Mouse (Mus musculus) adrenal gland, adult 8-10 months (tissue): ENCODE measurements around the gene Olfr996. TPM values are rescaled to one million over a fixed set of nuclear protein-coding genes. Genes with fewer than 3 reads are reported as not detected.
"Not testable (repeated sequence)": the region's sequence is repeated elsewhere in the genome, so short reads cannot be mapped to it uniquely, and the experiment has no call there.

Experiments used
- DNase-seq: peaks from one replicate; pipeline ENCODE4 v3.0.0; 2022
- total RNA-seq, 4 experiments: library from RNA; stranded (reverse); gene quantifications; 2 replicates each; pipeline ENCODE4 v1.2.4; 2022

Gene Olfr996
- total RNA-seq, result not detected

DNA sequence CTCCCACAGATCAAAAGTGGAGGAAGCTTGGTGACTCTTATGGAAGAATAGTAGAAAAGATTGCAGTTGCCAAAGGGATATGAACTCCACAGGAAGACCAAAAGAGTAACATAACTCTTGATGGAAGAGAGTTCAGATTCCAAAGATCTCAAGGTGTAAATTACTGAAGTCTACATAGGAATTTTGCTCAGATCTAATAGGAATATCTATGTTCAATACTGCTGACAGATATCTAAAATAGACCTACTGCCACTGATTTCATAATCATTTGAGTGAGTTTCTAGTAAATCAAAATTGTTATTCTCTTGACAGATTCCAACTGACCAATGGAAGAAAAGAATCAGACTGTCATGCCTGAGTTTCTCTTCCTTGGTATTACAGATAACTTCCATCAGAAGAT lies at the start of gene Olfr996:
Olfr996 (plus strand) TSS at position 301 of the 400 bp plus-strand sequence.
- DNase-seq, result no peak

DNA sequence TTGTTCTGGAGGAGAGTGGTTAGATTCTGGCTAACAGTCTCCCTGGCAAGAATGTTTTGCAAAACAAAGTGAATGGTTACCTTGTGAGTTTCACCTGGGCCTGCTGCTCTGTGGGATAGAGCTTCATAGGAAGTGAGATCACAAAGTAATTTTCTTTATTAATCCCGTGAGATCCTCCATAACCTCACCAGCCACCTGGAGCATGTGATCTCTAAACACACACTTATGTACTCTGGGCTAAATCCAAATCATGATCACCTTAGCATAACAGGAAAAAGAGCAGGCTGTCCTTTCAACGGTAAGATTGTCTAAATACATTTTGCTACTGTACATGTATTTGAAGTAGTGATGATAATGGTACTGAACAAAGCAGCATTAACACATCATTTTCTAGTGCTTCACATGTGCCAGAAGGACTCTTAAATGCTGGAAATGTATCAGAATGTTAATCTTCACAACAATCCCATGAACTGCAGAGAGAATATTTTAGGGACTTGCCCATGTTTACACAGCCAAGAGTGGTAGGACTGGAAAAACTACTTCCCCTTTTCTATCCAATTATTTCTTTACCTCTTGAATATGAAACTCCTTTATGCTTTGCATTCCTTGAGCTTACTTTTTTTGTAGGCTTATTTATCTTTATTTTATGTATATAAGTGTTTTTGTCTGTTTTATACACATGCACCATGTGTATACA lies 46.8 kb upstream of the Olfr996 start:
- no peak for DNase-seq

DNA sequence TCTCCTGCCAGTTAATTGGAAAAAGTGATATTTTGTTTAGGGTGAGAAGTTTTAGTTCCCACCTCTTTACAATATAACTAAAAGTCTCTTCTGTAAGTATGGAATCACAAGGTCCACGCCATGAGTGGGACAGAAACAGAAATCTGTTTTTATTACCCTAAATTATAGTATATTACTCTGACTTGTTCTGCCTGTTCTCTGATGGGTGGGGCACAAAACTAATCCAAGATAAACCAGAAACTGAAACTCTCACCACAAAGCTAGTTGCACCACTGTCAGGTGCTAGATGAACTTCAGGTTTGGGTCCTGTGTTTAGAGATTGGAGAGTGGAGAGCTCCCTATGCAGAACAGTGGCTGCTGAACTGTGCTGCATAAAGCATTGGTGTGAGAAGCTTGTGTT lies 45.1 kb upstream of the Olfr996 start:
- DNase-seq, result no peak

DNA sequence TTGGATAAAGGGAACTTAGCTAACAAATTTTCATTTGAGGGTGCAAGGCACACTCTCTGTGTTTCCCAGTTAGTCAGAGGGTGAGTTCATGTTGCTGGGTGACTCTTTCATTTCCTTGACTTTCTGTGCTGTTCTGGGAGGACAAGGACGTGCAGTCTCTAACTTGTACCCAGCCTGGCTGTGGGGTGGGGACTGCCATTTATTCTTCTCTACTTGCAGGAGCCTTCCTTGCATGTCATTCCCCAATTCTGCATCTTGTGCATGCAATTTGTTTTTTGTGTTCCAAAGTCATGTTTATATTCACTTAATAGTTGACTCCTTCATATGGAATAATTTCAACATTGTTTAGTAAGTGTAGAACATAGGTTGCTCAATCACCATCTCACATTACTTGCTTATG lies 24.2 kb upstream of the Olfr996 start:
- no peak for DNase-seq

- no peak for DNase-seq
Observed at GRCm38 (mm10) chr2:85560226-85560625, 18.8 kb upstream of the Olfr996 start.

DNA sequence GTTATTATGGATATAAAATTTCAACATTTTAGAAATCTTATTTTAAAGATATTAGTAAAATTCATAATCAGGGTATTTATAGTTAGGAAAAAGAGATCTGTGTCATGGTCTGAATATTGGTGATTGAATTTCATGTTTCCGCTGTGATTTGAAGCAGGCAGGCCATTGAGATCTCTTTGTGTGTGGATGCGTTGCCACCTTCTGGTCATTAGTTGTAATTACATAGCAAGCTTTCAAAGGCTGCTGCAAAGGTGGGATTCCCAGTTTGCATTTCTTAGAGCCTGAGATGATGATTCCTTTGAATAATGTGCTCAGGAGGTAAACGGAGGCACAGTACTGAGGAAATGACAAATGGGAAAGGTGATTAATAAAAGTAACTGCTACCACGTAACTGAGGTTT lies 17.8 kb upstream of the Olfr996 start:
- no peak for DNase-seq

- not testable (repeated sequence) for DNase-seq
Observed at GRCm38 (mm10) chr2:85588648-85589047, 9.6 kb downstream of the Olfr996 start, which contains the start of gene Olfr998. Olfr998 (plus strand) TSS chr2:85588948.

- no peak for DNase-seq
Observed at GRCm38 (mm10) chr2:85611803-85612202, 32.8 kb downstream of the Olfr996 start, which contains the start of gene Olfr1000. Olfr1000 (minus strand) TSS chr2:85611903.

Other genes starting within 250 kb of the Olfr996 start
- not detected for gene Olfr987, start 239.9 kb upstream of the Olfr996 start, total RNA-seq
- not detected for gene Olfr988, start 216.0 kb upstream of the Olfr996 start, total RNA-seq
- not detected for gene Olfr992, start 169.7 kb upstream of the Olfr996 start, total RNA-seq
- not detected for gene Olfr993, start 164.3 kb upstream of the Olfr996 start, total RNA-seq
- gene Olfr994, start 142.8 kb upstream of the Olfr996 start, total RNA-seq, result not detected
- not detected for gene Olfr995, start 135.6 kb upstream of the Olfr996 start, total RNA-seq
- under 1 TPM; 0.26 to 0.66 (median 0.48) TPM for gene 4833423E24Rik, start 60.2 kb upstream of the Olfr996 start, total RNA-seq
- not detected for gene Olfr998, start 9.7 kb downstream of the Olfr996 start, total RNA-seq
- gene Olfr1000, start 32.7 kb downstream of the Olfr996 start, total RNA-seq, result not detected
- not detected for gene Olfr1002, start 71.5 kb downstream of the Olfr996 start, total RNA-seq
- not detected for gene Olfr154, start 85.2 kb downstream of the Olfr996 start, total RNA-seq
- not detected for gene Olfr1006, start 99.6 kb downstream of the Olfr996 start, total RNA-seq
- not detected for gene Olfr1008, start 110.2 kb downstream of the Olfr996 start, total RNA-seq
- gene Olfr1009, start 136.2 kb downstream of the Olfr996 start, total RNA-seq, result under 1 TPM in 3 of 4 experiments, not detected in 1; 0.17 to 0.24 (median 0.22) TPM
- gene Olfr1012, start 183.6 kb downstream of the Olfr996 start, total RNA-seq, result not detected
- gene Olfr1013, start 187.9 kb downstream of the Olfr996 start, total RNA-seq, result not detected
- not detected for gene Olfr1014, start 193.5 kb downstream of the Olfr996 start, total RNA-seq
- under 1 TPM in 1 of 4 experiments, not detected in 3; 0.46 TPM for gene Olfr1015, start 202.8 kb downstream of the Olfr996 start, total RNA-seq
- gene Olfr1016, start 223.3 kb downstream of the Olfr996 start, total RNA-seq, result not detected
- gene Olfr1018, start 239.3 kb downstream of the Olfr996 start, total RNA-seq, result not detected